Mouse (Mus musculus) layer of hippocampus, adult 2 months (tissue): ENCODE measurements at regions not wholly inside any gene's neighbourhood (a gene's known extent, or its start where the extent isn't known, plus 50 kb on each side); places are given as distances from the start of the nearest gene placed in this dataset.

Experiments used
- DNase-seq, 2 experiments: peaks; one replicate each; pipeline ENCODE4 v3.0.0; 2022; ENCODE audit warnings: low spot score in 2 of 2
- H3K27ac ChIP-seq: fragments of 200-600 bp; 2 replicates; pipeline ENCODE4 v1.8.1; 2022
- H3K4me3 ChIP-seq: fragments of 200-600 bp; 2 replicates; pipeline ENCODE4 v1.8.1; 2022; ENCODE audit warnings: mild to moderate bottlenecking
- CTCF ChIP-seq: fragments of 200-600 bp; conservative IDR thresholded peaks from 2 replicates; pipeline ENCODE4 v1.8.1; 2022; ENCODE audit warnings: antibody characterized with exemption, mild to moderate bottlenecking, moderate library complexity

- no peak overlapping the region for H3K4me3 ChIP-seq
- no peak for TF ChIP-seq CTCF
- no peak overlapping the region for H3K27ac ChIP-seq
- DNase-seq, result no peak
Observed at GRCm38 (mm10) chr14:23114910-23115309, 899.4 kb downstream of the Kcnma1 start.

- no peak for DNase-seq
- no peak overlapping the region for H3K27ac ChIP-seq
- no peak for TF ChIP-seq CTCF
- H3K4me3 ChIP-seq, result no peak overlapping the region
Observed at GRCm38 (mm10) chr14:23114456-23114855, 899.8 kb downstream of the Kcnma1 start.

GRCm38 (mm10) chr14:23112369-23112768 is 901.9 kb downstream of the Kcnma1 start:
- Histone ChIP-seq H3K4me3 (no peak overlapping the region), H3K27ac (no peak overlapping the region)
- no peak for TF ChIP-seq CTCF
- DNase-seq, result no peak

- TF ChIP-seq CTCF, result no peak
- Histone ChIP-seq H3K27ac (no peak overlapping the region), H3K4me3 (no peak overlapping the region)
- DNase-seq, result no peak
Observed at GRCm38 (mm10) chr14:23108590-23108989, 905.7 kb downstream of the Kcnma1 start.

GRCm38 (mm10) chr14:23107466-23107865 is 906.8 kb downstream of the Kcnma1 start:
- DNase-seq, result no peak
- H3K4me3 ChIP-seq, result no peak overlapping the region
- no peak overlapping the region for H3K27ac ChIP-seq
- TF ChIP-seq CTCF, result no peak
